Mouse (Mus musculus) E14TG2a.4 (cell line): ENCODE results near the gene Stat5b.

ENCODE experiments used
- H3K27me3 ChIP-seq: 2 replicates; pipeline ENCODE4 v1.6.1; 2014; ENCODE audit warnings: low read length, control low read depth; ENCODE audit not compliant: insufficient read depth
- H3K36me3 ChIP-seq: 2 replicates; pipeline ENCODE4 v1.6.1; 2014; ENCODE audit warnings: low read length, control low read depth; ENCODE audit not compliant: insufficient read depth
- H3K4me1 ChIP-seq: replicated peaks from 2 replicates; pipeline ENCODE4 v1.6.1; 2014; ENCODE audit warnings: low read depth, low read length, control low read depth
- H3K4me3 ChIP-seq: replicated peaks from 2 replicates; pipeline ENCODE4 v1.5.1; 2014; ENCODE audit warnings: mild to moderate bottlenecking, low read length
- H3K9me3 ChIP-seq: 2 replicates; pipeline ENCODE4 v1.6.1; 2014; ENCODE audit warnings: low read length, control low read depth
- CTCF ChIP-seq: conservative IDR thresholded peaks from 2 replicates; pipeline ENCODE4 v1.5.1; 2014; ENCODE audit warnings: low read length
- NANOG ChIP-seq: IDR thresholded peaks from 2 replicates; pipeline ENCODE4 v1.6.1; 2014; ENCODE audit warnings: borderline replicate concordance, low read length, mixed read lengths
- POU5F1 ChIP-seq: IDR thresholded peaks from 2 replicates; pipeline ENCODE4 v1.6.1; 2014; ENCODE audit warnings: low read length, borderline replicate concordance

Gene Stat5b

GRCm38 (mm10) chr11:100842025-100842424, 8.5 kb downstream of the Stat5b start:
- Histone ChIP-seq H3K4me1 (peaks cover 6% of the 10 kb centered on the region), H3K4me3 (no peak overlapping the region), H3K36me3 (no peaks in the 10 kb centered on the region), H3K9me3 (peaks cover 3% of the 10 kb centered on the region; the same call in 1 of the 2 replicates), H3K27me3 (peaks cover 6% of the 10 kb centered on the region; the same call in 1 of the 2 replicates)
- no peak for TF ChIP-seq NANOG
- TF ChIP-seq POU5F1, result no peak
- TF ChIP-seq CTCF, result no peak

GRCm38 (mm10) chr11:100840866-100841265, 9.7 kb downstream of the Stat5b start:
- H3K27me3 ChIP-seq, result 0 out of 2 replicates have a peak, but pooled peaks cover 4% of the 10 kb centered on the region
- H3K4me1 ChIP-seq, result peaks cover 6% of the 10 kb centered on the region
- TF ChIP-seq NANOG, result no peak
- no peak for TF ChIP-seq POU5F1
- TF ChIP-seq CTCF, result no peak
- no peaks in the 10 kb centered on the region for H3K36me3 ChIP-seq
- no peak overlapping the region for H3K4me3 ChIP-seq
- peaks cover 3% of the 10 kb centered on the region; the same call in 1 of the 2 replicates for H3K9me3 ChIP-seq

GRCm38 (mm10) chr11:100839523-100839922, 11.0 kb downstream of the Stat5b start:
- no peaks in the 10 kb centered on the region for H3K27me3 ChIP-seq
- no peak overlapping the region for H3K4me3 ChIP-seq
- TF ChIP-seq POU5F1 (no peak), NANOG (no peak), CTCF (no peak)
- H3K36me3 ChIP-seq, result no peaks in the 10 kb centered on the region
- peaks cover 3% of the 10 kb centered on the region; the same call in 1 of the 2 replicates for H3K9me3 ChIP-seq
- peaks cover 6% of the 10 kb centered on the region; the same call in 1 of the 2 replicates for H3K4me1 ChIP-seq

- Histone ChIP-seq H3K27me3 (no peaks in the 10 kb centered on the region), H3K4me1 (peaks cover 6% of the 10 kb centered on the region; the same call in 1 of the 2 replicates), H3K36me3 (no peaks in the 10 kb centered on the region), H3K4me3 (no peak overlapping the region), H3K9me3 (peaks cover 3% of the 10 kb centered on the region; the same call in 1 of the 2 replicates)
- TF ChIP-seq CTCF, result no peak
- no peak for TF ChIP-seq NANOG
- TF ChIP-seq POU5F1, result no peak
Observed at GRCm38 (mm10) chr11:100838894-100839293, 11.6 kb downstream of the Stat5b start.

- peaks cover 3% of the 10 kb centered on the region; the same call in 1 of the 2 replicates for H3K4me1 ChIP-seq
- H3K9me3 ChIP-seq, result peaks cover 3% of the 10 kb centered on the region; the same call in 1 of the 2 replicates
- H3K27me3 ChIP-seq, result no peaks in the 10 kb centered on the region
- TF ChIP-seq NANOG, result no peak
- peak; percentile 86 for TF ChIP-seq CTCF
- no peak for TF ChIP-seq POU5F1
- H3K36me3 ChIP-seq, result no peaks in the 10 kb centered on the region
- H3K4me3 ChIP-seq, result no peak overlapping the region
Observed at GRCm38 (mm10) chr11:100836923-100837702, 13.4 kb downstream of the Stat5b start.

GRCm38 (mm10) chr11:100833466-100833865, 17.1 kb downstream of the Stat5b start:
- no peak for TF ChIP-seq CTCF
- TF ChIP-seq NANOG, result no peak
- no peak for TF ChIP-seq POU5F1

GRCm38 (mm10) chr11:100831396-100831795, 19.1 kb downstream of the Stat5b start:
- TF ChIP-seq NANOG (no peak), CTCF (no peak), POU5F1 (no peak)
- no peaks in the 10 kb centered on the region for H3K4me1 ChIP-seq
- H3K4me3 ChIP-seq, result no peak overlapping the region
- H3K27me3 ChIP-seq, result no peaks in the 10 kb centered on the region
- no peaks in the 10 kb centered on the region for H3K36me3 ChIP-seq
- H3K9me3 ChIP-seq, result no peaks in the 10 kb centered on the region

More at GRCm38 (mm10) chr11:100833466-100833865, 17.1 kb downstream of the Stat5b start:
- no peaks in the 10 kb centered on the region for H3K4me1 ChIP-seq
- H3K9me3 ChIP-seq, result peaks cover 3% of the 10 kb centered on the region; the same call in 1 of the 2 replicates
- no peaks in the 10 kb centered on the region for H3K36me3 ChIP-seq
- H3K4me3 ChIP-seq, result no peak overlapping the region
- no peaks in the 10 kb centered on the region for H3K27me3 ChIP-seq

- Histone ChIP-seq H3K4me3 (no peak overlapping the region), H3K4me1 (no peaks in the 10 kb centered on the region), H3K36me3 (no peaks in the 10 kb centered on the region), H3K9me3 (no peaks in the 10 kb centered on the region), H3K27me3 (no peaks in the 10 kb centered on the region)
- no peak for TF ChIP-seq NANOG
Observed at GRCm38 (mm10) chr11:100829691-100830090, 20.8 kb downstream of the Stat5b start.
